Mouse (Mus musculus) heart, postnatal 0 days (tissue): Measurements from ENCODE around the gene Xxylt1.

ENCODE experiments used
- CTCF ChIP-seq: IDR thresholded peaks from 2 replicates; pipeline ENCODE4 v1.5.1; 2016; ENCODE audit warnings: antibody characterized with exemption, control low read depth, low read depth
- EP300 ChIP-seq: IDR thresholded peaks from 2 replicates; pipeline ENCODE4 v1.6.1; 2016; ENCODE audit warnings: antibody characterized with exemption, low read depth

DNA sequence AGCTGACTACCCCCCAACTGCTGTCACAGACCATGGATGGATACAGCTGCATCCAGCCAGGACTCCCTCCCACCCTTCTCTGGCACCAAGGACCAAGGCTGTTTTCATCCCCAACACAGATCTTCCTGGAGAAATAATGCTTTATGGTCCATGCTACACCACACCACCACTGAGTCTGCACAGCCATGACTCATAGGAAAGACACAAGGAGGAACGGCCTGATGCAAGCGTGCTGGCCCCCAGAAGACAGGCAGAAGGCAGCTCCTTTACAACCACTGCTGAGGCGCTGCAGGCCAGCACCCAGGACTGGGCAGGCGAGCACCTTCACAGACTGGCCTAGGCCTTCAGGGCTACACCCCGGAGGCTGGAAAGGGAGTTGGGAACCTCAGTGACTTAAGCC, 97.1 kb downstream of the Xxylt1 start:
- TF ChIP-seq EP300 = no peak
- no peak for TF ChIP-seq CTCF
